Mouse (Mus musculus) testis, adult 2 months (tissue): ENCODE data around the gene Terb2.

Experiments used
- CTCF ChIP-seq: fragments of 200-500 bp; IDR thresholded peaks from 2 replicates; pipeline ENCODE4 v1.5.1; 2012; ENCODE audit warnings: low read depth, mild to moderate bottlenecking, inconsistent platforms, low read length, moderate library complexity; ENCODE audit not compliant: control insufficient read depth, insufficient read depth, insufficient replicate concordance
- POLR2A ChIP-seq: fragments of 200-500 bp; IDR thresholded peaks from 2 replicates; pipeline ENCODE4 v1.6.1; 2012; ENCODE audit warnings: low read depth, mild to moderate bottlenecking, inconsistent platforms, low read length, moderate library complexity; ENCODE audit not compliant: control insufficient read depth

GRCm38 (mm10) chr2:122145756-122146155 lies 40.3 kb upstream of the Terb2 start:
- TF ChIP-seq CTCF, result no peak
- no peak for TF ChIP-seq POLR2A
